Mouse (Mus musculus): Measurements from ENCODE around the gene Mrpl20. TPM values are rescaled to one million over a fixed set of nuclear protein-coding genes. Genes with fewer than 3 reads are reported as not detected.

Mrpl20 gene
- polyA plus RNA-seq, 1 experiment from 2014 or later = 160 TPM

Small RNA genes lying within 50 kb of the gene (microRNA-seq; reads per million reads assigned to microRNA genes)
- not detected for gene Gm27743

Other genes with a start within 250 kb of the Mrpl20 start
- 49.9 and 51.4 TPM in 2 replicates for gene Nadk, start 240.5 kb upstream of the Mrpl20 start, polyA plus RNA-seq (2014; fragmentation: Nextera tagmentation; extraction: Ambion mirVana)
- gene Slc35e2, start 201.5 kb upstream of the Mrpl20 start, polyA plus RNA-seq (2014; fragmentation: Nextera tagmentation; extraction: Ambion mirVana) = 7.7 and 8.5 TPM in 2 replicates
- gene Cdk11b, start 178.0 kb upstream of the Mrpl20 start, polyA plus RNA-seq (2014; fragmentation: Nextera tagmentation; extraction: Ambion mirVana) = 33.5 and 36.7 TPM in 2 replicates
- gene Gm10563, start 157.5 kb upstream of the Mrpl20 start, polyA plus RNA-seq (2014; fragmentation: Nextera tagmentation; extraction: Ambion mirVana) = not detected in 2 replicates
- gene Mmp23, start 149.5 kb upstream of the Mrpl20 start, polyA plus RNA-seq (2014; fragmentation: Nextera tagmentation; extraction: Ambion mirVana) = 63.1 and 67.1 TPM in 2 replicates
- 12.5 and 15.3 TPM in 2 replicates for gene Mib2, start 133.7 kb upstream of the Mrpl20 start, polyA plus RNA-seq (2014; fragmentation: Nextera tagmentation; extraction: Ambion mirVana)
- gene Fndc10, start 108.5 kb upstream of the Mrpl20 start, polyA plus RNA-seq (2014; fragmentation: Nextera tagmentation; extraction: Ambion mirVana) = 1.9 and 2.4 TPM in 2 replicates
- 113 and 115 TPM in 2 replicates for gene Ssu72, start 98.1 kb upstream of the Mrpl20 start, polyA plus RNA-seq (2014; fragmentation: Nextera tagmentation; extraction: Ambion mirVana)
- gene Tmem240, start 68.1 kb upstream of the Mrpl20 start, polyA plus RNA-seq (2014; fragmentation: Nextera tagmentation; extraction: Ambion mirVana) = 0.23 and 0.28 TPM in 2 replicates
- gene Atad3a, start 41.8 kb upstream of the Mrpl20 start, polyA plus RNA-seq (2014; fragmentation: Nextera tagmentation; extraction: Ambion mirVana) = 89.0 and 95.2 TPM in 2 replicates
- gene Vwa1, start 28.2 kb upstream of the Mrpl20 start, polyA plus RNA-seq (2014; fragmentation: Nextera tagmentation; extraction: Ambion mirVana) = 4.5 and 4.9 TPM in 2 replicates
- gene Tmem88b, start 17.0 kb upstream of the Mrpl20 start, polyA plus RNA-seq (2014; fragmentation: Nextera tagmentation; extraction: Ambion mirVana) = 2.4 and 2.5 TPM in 2 replicates
- not detected in 2 replicates for gene Ankrd65, start 12.4 kb upstream of the Mrpl20 start, polyA plus RNA-seq (2014; fragmentation: Nextera tagmentation; extraction: Ambion mirVana)
- gene Ccnl2, start 9.6 kb downstream of the Mrpl20 start, polyA plus RNA-seq (2014; fragmentation: Nextera tagmentation; extraction: Ambion mirVana) = 120 and 126 TPM in 2 replicates
- 112 and 118 TPM in 2 replicates for gene Aurkaip1, start 28.4 kb downstream of the Mrpl20 start, polyA plus RNA-seq (2014; fragmentation: Nextera tagmentation; extraction: Ambion mirVana)
- 55.5 and 75.6 TPM in 2 replicates for gene Mxra8, start 36.8 kb downstream of the Mrpl20 start, polyA plus RNA-seq (2014; fragmentation: Nextera tagmentation; extraction: Ambion mirVana)
- 9.1 and 10.9 TPM in 2 replicates for gene Dvl1, start 44.5 kb downstream of the Mrpl20 start, polyA plus RNA-seq (2014; fragmentation: Nextera tagmentation; extraction: Ambion mirVana)
- 0.09 and 0.12 TPM in 2 replicates for gene Tas1r3, start 60.5 kb downstream of the Mrpl20 start, polyA plus RNA-seq (2014; fragmentation: Nextera tagmentation; extraction: Ambion mirVana)
- gene Cptp, start 66.6 kb downstream of the Mrpl20 start, polyA plus RNA-seq (2014; fragmentation: Nextera tagmentation; extraction: Ambion mirVana) = 10.9 and 11.0 TPM in 2 replicates
- 36.0 and 38.5 TPM in 2 replicates for gene Ints11, start 66.7 kb downstream of the Mrpl20 start, polyA plus RNA-seq (2014; fragmentation: Nextera tagmentation; extraction: Ambion mirVana)
- gene Pusl1, start 88.9 kb downstream of the Mrpl20 start, polyA plus RNA-seq (2014; fragmentation: Nextera tagmentation; extraction: Ambion mirVana) = 28.0 and 30.0 TPM in 2 replicates
- gene Acap3, start 88.9 kb downstream of the Mrpl20 start, polyA plus RNA-seq (2014; fragmentation: Nextera tagmentation; extraction: Ambion mirVana) = 9.0 and 9.4 TPM in 2 replicates
- gene Ube2j2, start 141.0 kb downstream of the Mrpl20 start, polyA plus RNA-seq (2014; fragmentation: Nextera tagmentation; extraction: Ambion mirVana) = 75.5 and 98.6 TPM in 2 replicates
- gene C1qtnf12, start 159.4 kb downstream of the Mrpl20 start, polyA plus RNA-seq (2014; fragmentation: Nextera tagmentation; extraction: Ambion mirVana) = 26.8 and 29.2 TPM in 2 replicates
- 8.9 and 11.5 TPM in 2 replicates for gene B3galt6, start 189.8 kb downstream of the Mrpl20 start, polyA plus RNA-seq (2014; fragmentation: Nextera tagmentation; extraction: Ambion mirVana)
- gene Sdf4, start 190.0 kb downstream of the Mrpl20 start, polyA plus RNA-seq (2014; fragmentation: Nextera tagmentation; extraction: Ambion mirVana) = 133 and 137 TPM in 2 replicates
- gene Tnfrsf4, start 211.0 kb downstream of the Mrpl20 start, polyA plus RNA-seq (2014; fragmentation: Nextera tagmentation; extraction: Ambion mirVana) = 0.51 and 0.57 TPM in 2 replicates
- 2.2 and 2.3 TPM in 2 replicates for gene Tnfrsf18, start 223.3 kb downstream of the Mrpl20 start, polyA plus RNA-seq (2014; fragmentation: Nextera tagmentation; extraction: Ambion mirVana)